Mouse (Mus musculus) testis, adult 2 months (tissue): ENCODE measurements around the gene Srf. TPM values are rescaled to one million over a fixed set of nuclear protein-coding genes. Genes with fewer than 3 reads are reported as not detected.

Experiments used
- H3K27ac ChIP-seq: fragments of 200-500 bp; 2 replicates; pipeline ENCODE4 v1.5.1; 2012; ENCODE audit warnings: low read depth, low read length; ENCODE audit not compliant: control insufficient read depth, insufficient read depth
- H3K27me3 ChIP-seq: fragments of 200-500 bp; 2 replicates; pipeline ENCODE4 v1.6.1; 2012; ENCODE audit warnings: mild to moderate bottlenecking, low read length, moderate library complexity; ENCODE audit not compliant: control insufficient read depth, insufficient read depth
- H3K36me3 ChIP-seq: fragments of 200-500 bp; 2 replicates; pipeline ENCODE4 v1.6.1; 2012; ENCODE audit warnings: mild to moderate bottlenecking, low read length; ENCODE audit not compliant: control insufficient read depth, insufficient read depth
- H3K4me1 ChIP-seq: fragments of 200-500 bp; 2 replicates; pipeline ENCODE4 v1.6.1; 2012; ENCODE audit warnings: low read length; ENCODE audit not compliant: control insufficient read depth, insufficient read depth
- H3K4me3 ChIP-seq: fragments of 200-500 bp; 2 replicates; pipeline ENCODE4 v1.5.1; 2012; ENCODE audit warnings: low read depth, mild to moderate bottlenecking, low read length, moderate library complexity, mixed read lengths; ENCODE audit not compliant: control insufficient read depth
- CTCF ChIP-seq: fragments of 200-500 bp; IDR thresholded peaks from 2 replicates; pipeline ENCODE4 v1.5.1; 2012; ENCODE audit warnings: low read depth, mild to moderate bottlenecking, inconsistent platforms, low read length, moderate library complexity; ENCODE audit not compliant: control insufficient read depth, insufficient read depth, insufficient replicate concordance
- POLR2A ChIP-seq: fragments of 200-500 bp; IDR thresholded peaks from 2 replicates; pipeline ENCODE4 v1.6.1; 2012; ENCODE audit warnings: low read depth, mild to moderate bottlenecking, inconsistent platforms, low read length, moderate library complexity; ENCODE audit not compliant: control insufficient read depth
- polyA plus RNA-seq: library from polyadenylated mRNA; depleted of rRNA; stranded (reverse); fragments of >200 nt; gene quantifications from 2 replicates; pipeline ENCODE4 v1.2.3, GENCODE M21; 2012; rRNA removed

Gene Srf
- polyA plus RNA-seq: 96.2 and 106 TPM in 2 replicates

GRCm38 (mm10) chr17:46555673-46556583 lies at the start of gene Srf:
Gene Srf (minus strand): TSS chr17:46556175.
- H3K4me3 ChIP-seq: peak within 1 kb of the TSS; percentile 89
- H3K27ac ChIP-seq: peak within 1 kb of the TSS; percentile 84
- peaks cover 22% of the 10 kb centered on the region for H3K4me1 ChIP-seq
- no peaks in the 10 kb centered on the region for H3K36me3 ChIP-seq
- H3K27me3 ChIP-seq: no peaks in the 10 kb centered on the region
- TF ChIP-seq CTCF (peak; percentile 38; the same call in 1 of the 2 replicates), POLR2A (peak; percentile 54)

- no peaks in the 10 kb centered on the region for H3K27me3 ChIP-seq
- no peak overlapping the region for H3K27ac ChIP-seq
These were observed 49.2 kb upstream of the Srf start for GRCm38 (mm10) chr17:46605126-46605525.

GRCm38 (mm10) chr17:46603229-46603628 lies 47.3 kb upstream of the Srf start:
- no peak for TF ChIP-seq CTCF
- TF ChIP-seq POLR2A: no peak
- no peaks in the 10 kb centered on the region for H3K27me3 ChIP-seq

More at GRCm38 (mm10) chr17:46605126-46605525, 49.2 kb upstream of the Srf start:
- no peak overlapping the region for H3K4me3 ChIP-seq
- TF ChIP-seq POLR2A (no peak), CTCF (no peak)
- H3K36me3 ChIP-seq: no peaks in the 10 kb centered on the region
- H3K4me1 ChIP-seq: no peaks in the 10 kb centered on the region

GRCm38 (mm10) chr17:46602212-46602611 lies 46.2 kb upstream of the Srf start:
- no peak overlapping the region for H3K4me3 ChIP-seq
- TF ChIP-seq POLR2A (no peak), CTCF (no peak)
- no peaks in the 10 kb centered on the region for H3K27me3 ChIP-seq
- H3K27ac ChIP-seq: no peak overlapping the region
- H3K36me3 ChIP-seq: no peaks in the 10 kb centered on the region
- no peaks in the 10 kb centered on the region for H3K4me1 ChIP-seq

More at GRCm38 (mm10) chr17:46603229-46603628, 47.3 kb upstream of the Srf start:
- Histone ChIP-seq H3K4me3 (no peak overlapping the region), H3K36me3 (no peaks in the 10 kb centered on the region), H3K27ac (no peak overlapping the region), H3K4me1 (no peaks in the 10 kb centered on the region)

- Histone ChIP-seq H3K36me3 (no peaks in the 10 kb centered on the region), H3K4me3 (no peak overlapping the region), H3K27ac (no peak overlapping the region), H3K4me1 (no peaks in the 10 kb centered on the region), H3K27me3 (no peaks in the 10 kb centered on the region)
- TF ChIP-seq POLR2A (no peak), CTCF (no peak)
These were observed 44.6 kb upstream of the Srf start for GRCm38 (mm10) chr17:46600569-46600968.

- H3K27me3 ChIP-seq: no peaks in the 10 kb centered on the region
- H3K4me3 ChIP-seq: no peak overlapping the region
- H3K36me3 ChIP-seq: no peaks in the 10 kb centered on the region
- TF ChIP-seq POLR2A (no peak), CTCF (no peak)
- H3K4me1 ChIP-seq: no peaks in the 10 kb centered on the region
- H3K27ac ChIP-seq: no peak overlapping the region
These were observed 43.0 kb upstream of the Srf start for GRCm38 (mm10) chr17:46598963-46599362.

- Histone ChIP-seq H3K4me1 (no peaks in the 10 kb centered on the region), H3K4me3 (no peak overlapping the region), H3K27me3 (no peaks in the 10 kb centered on the region), H3K27ac (no peak overlapping the region), H3K36me3 (no peaks in the 10 kb centered on the region)
- no peak for TF ChIP-seq POLR2A
These were observed 42.0 kb upstream of the Srf start for GRCm38 (mm10) chr17:46597956-46598355.
